Mouse (Mus musculus): Measurements from ENCODE around the gene Psmb4.
"Not testable (repeated sequence)": the region's sequence is repeated elsewhere in the genome, so short reads cannot be mapped to it uniquely, and the experiment has no call there.

Gene Psmb4

DNA sequence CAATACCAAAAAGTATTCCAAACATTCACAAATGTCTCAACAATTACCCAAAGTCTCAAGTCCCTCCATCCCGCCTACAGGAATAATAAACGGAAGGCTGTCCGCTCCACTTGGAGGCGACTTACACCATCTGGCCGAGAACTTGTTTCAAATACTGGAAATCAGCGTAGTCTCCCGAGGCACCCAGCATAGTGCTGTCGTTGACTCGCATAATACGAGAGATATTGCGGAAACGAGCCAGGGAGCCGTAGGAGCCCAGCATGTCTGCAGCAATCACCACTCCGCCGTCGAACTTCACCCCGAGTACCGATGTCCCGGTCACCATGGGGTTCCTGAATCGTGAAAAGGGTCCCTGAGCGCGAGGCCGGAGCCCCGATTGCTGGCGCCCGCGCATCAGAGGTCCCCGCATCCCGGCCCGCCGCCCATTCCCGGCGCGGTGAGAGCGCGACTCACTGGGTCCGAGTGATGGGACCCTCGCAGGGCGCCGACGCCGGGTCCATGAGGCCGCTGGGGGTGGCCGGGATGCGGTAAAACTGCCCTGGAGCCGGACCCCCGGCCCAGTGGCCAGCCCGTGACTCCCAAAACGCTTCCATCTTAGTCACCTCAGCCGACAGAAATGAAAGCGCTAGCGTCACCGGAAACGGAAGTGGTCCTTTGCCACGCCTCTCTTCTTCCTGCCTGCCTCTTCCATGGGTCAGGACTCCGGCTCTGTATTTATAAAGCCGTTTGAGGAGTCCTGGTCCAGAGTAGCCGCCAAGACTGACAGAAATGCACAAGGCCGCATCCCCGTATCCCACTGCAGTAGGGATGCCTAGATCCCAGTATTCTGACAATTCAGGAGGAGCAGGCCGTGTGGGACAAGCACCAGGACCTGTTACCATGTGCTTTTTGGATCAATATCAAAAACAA, at the start of gene Psmb4:
TSS of gene Psmb4 (minus strand) at position 646 of the 909 bp plus-strand sequence.
- peak; percentile 93 for DNase-seq

DNA sequence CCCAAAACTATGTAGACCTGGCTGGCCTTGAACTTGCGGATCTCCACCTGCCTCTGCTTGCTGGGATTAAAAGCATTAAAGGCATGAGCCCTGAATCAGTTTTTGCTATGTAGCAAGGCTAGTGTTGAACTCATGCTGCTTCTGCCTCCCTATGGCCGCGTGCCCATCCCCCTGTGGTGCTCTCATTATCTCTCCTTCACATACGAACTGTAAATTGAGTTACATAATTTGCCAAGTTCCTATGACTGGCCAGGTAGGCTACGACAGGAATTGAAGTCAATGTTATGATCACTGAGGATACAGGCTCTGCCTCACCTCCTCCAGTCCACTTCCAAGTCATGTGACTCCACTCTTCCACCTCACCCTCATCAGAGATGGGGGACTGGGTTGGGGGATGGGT, 49.4 kb upstream of the Psmb4 start:
- DNase-seq, result not testable (repeated sequence)

DNA sequence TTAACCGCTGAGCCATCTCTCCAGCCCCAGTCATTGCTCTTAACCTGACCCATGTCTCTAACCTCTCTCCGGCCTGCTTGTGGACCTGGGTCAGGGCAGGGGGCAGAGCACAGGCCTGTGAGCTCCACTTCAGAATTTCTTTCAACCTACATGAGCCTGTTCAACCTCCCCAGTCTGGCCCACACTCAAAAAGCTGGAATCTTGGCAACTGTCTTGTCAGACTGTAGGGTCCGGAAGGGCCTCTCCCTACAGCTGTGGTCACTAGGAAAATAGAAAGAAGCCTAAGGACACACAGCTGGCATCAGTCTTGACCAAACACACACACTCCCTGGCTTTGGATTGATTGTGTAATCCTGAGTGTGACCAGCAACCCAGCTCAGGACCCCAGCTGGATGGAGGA, 48.6 kb upstream of the Psmb4 start:
- not testable (repeated sequence) for DNase-seq

DNA sequence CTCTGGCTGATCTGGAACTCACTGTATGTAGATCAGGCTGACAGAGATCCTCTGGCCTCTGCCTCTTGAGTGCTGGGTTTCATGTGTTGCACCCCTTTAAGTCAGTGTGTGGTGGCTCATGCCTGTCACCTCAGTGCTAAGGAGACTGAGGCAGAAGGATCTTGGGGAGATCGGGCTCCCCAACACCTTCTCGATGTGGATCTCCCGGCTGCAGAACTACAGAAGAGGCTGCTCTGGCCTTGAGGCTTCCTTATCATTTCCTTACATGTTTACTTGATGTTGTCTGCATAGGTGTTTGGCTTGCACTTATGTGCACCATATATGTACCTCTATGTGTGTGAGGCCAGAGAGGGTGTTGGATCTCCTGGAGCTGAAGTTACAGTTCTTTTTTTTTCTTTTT, 47.8 kb upstream of the Psmb4 start:
- not testable (repeated sequence) for DNase-seq

DNA sequence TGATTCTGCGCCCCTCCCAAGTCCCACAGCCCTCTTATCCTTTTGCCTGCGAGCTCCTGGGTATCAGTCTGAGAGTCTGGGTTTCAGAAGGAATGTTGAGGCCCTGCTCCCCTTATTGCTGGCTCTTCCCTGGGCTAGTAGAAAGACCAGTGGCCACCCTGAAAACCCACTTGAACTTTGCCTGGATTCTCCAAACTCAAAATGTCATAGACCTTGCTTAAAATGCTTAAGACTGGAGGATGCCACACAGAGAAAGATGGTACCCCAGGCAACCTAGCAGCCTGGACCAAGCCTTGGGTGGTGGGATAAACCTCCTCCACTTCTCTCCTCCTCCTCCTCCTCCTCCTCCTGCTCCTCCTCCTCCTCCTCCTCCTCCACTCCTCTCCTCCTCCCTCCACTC, 46.8 kb upstream of the Psmb4 start:
- not testable (repeated sequence) for DNase-seq

DNA sequence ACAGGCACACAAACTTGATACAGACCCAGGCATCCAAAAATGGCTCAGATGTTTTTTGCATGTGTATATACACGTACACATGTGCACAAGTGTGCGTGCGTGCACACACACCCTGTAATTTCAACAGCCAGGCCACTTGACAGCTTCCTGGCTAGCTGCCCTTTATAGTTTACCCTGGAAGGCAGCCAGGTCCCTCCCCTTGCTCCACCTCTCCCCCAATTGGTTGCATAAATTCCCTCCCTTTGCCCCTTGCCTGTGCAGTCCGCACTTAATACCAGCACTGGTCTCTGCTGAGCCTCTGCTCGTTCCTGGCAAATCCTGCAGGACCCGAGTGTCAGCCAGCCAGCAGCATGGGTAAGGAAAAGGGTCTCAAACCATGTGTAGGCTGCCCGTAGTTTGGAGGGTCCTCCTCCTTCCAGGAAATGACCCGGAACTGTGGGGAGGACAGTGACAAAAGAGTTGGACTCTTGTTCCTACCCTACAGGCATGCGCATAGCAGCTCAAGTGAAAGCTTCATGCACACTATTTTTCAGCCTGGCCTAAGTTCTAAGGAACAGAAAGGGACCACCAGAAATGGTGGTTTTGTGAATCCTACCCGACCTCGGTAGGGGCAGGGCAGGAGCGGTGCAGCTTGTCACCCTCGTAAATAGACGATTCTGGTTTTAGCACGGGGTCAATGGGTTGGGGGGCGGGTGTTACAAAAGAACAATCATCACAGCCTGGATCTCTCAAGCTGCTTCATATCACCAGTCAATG, 46.2 kb upstream of the Psmb4 start, which contains the start of gene Selenbp1:
TSS of gene Selenbp1 (plus strand) at position 248 of the 756 bp plus-strand sequence.
- peak; percentile 62 for DNase-seq

DNA sequence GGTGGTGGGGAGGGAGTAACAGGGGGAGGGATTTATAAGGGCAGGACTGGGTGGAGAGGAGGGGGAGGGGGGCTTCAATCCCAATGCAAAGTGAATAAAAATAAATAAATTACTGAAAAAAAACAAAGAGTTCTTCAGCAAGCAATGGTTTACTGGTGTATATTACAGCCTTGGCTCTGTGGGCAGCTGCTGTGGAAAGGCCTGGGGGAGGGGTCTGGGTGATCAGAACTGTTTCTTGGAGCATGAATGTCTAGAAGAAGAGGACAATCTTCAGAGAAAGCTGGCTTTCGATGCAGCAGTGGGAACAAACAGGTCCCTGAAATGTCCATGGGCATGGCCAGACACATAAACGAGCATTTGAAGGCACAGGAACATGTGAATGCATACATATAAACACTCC, 45.5 kb upstream of the Psmb4 start:
- not testable (repeated sequence) for DNase-seq

DNA sequence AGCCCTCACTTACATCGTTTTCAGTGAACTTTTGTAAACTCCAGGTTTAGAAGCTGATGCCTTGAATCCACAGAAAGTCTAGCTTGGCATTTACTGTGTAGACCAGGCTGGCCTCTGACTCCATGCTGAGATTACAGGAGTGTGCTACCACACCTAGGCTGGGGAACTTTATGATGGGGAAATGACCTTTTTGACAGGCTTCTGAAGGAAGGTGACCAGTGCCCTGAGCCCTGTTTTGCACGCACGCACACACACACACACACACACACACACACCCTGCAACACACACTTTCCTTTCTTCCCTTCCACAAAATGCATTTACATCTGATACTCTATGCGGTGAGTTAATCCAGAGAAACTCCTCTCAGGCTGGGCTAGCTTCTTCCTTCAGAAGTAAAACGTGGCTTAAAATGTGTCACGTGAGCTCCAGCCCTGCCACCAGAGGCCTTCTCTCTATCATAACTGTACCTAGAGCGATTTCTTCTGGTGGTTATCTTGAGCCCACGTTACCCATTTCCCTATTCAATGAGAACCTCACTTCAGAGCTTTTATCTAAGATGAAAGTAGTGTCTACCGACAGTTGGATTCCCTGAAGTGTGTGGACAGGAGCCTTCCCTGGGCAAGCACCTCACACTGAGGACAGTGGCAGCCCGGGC, 44.8 kb upstream of the Psmb4 start:
- not testable (repeated sequence) for DNase-seq

DNA sequence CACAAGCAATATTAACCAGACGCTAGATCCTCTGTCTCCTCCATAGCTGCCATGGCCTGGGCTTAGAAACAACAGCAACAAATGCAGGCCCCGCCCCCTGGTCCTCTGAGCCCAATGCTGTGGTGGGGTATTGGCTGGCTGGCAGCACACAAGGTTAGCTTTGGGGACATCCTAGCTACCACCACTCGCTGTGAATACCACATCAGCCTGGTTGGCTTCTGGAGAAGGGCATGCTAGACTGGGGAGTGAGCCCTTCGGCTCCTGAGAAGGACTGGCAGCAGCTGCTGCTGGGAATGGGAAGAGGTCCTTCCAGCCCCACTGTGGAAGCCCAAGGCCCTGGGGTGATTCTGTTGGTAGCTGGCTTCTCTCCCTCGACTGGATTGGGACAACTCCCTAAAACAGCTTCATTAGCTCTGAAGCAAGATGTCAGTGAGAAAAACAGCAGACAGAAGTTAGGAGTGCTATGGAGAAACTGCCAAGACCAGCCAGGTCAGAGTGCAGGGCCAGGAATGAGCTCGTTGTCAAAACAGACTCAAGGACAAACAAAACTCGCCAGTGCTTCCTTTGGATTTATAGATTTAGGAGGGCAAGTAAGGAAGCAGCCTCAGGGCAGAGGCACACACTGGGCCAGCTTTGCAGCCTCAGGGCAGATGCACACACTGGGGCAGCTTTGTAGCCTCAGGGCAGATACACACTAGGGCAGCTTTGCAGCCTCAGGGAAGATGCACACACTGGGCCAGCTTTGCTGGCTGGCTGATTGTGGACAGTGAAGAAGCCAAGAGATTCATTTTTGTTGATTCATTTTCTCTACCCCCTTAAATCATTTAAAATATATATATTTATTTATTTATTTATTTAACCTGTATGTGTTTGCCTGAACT, 43.9 kb upstream of the Psmb4 start:
- DNase-seq, result not testable (repeated sequence)

DNA sequence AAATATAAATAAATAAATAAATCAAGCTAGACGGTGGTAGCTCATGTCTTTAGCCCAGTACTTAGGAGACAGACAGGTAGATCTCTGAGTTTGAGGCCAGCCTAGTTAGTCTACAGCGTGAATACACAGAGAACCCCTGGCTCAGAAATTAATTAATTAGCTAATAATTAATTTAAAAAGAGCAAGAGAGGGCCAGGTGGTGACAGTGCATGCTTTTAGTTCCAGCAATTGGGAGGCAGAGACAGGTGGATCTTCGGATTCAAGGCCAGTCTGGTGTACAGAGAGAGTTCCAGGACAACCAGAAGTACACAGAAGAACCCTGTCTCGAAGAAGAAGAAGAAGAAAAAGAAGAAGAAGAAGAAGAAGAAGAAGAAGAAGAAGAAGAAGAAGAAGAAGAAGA, 42.2 kb upstream of the Psmb4 start:
- DNase-seq, result not testable (repeated sequence)

DNA sequence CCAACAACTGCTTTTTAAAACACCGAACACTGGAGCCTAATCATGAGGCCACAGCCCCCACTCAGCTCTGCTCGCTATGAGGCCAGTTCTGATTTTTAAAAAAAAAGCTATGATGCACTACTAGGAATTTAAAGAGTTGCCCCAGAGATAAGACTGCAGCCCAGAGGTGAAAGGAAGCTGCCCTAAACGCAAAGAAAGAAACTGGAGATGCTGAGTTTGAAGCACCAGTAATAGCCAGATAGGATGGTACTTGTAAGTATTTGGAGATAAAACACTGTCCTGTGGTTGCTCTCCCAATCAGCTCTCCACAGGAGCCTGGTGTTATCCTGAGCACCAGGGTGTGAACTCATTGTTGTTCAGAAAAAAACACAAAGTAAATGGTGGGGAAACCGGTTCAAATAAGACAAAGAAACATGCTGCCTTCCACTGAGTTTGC, 39.6 kb upstream of the Psmb4 start:
- DNase-seq, result not testable (repeated sequence)

DNA sequence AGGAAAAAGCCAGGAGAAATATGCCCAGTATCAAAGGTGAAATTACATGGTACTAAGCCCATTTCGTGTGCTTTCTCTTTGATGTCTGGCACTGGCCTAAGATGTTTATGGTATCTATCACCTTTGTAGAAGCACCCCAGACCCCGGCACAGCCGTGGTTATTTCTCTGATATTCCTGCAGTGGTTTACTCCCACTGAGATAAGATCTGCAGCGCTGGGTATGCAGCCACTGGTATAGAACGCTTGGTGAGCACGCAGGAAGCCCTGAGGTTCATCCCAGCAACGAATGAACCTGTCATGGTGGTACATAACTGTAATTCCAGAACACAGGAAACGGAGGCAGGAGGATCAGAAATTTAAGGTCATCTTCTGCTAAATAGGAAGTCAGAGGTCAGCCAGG, 37.9 kb upstream of the Psmb4 start:
- no peak for DNase-seq

DNA sequence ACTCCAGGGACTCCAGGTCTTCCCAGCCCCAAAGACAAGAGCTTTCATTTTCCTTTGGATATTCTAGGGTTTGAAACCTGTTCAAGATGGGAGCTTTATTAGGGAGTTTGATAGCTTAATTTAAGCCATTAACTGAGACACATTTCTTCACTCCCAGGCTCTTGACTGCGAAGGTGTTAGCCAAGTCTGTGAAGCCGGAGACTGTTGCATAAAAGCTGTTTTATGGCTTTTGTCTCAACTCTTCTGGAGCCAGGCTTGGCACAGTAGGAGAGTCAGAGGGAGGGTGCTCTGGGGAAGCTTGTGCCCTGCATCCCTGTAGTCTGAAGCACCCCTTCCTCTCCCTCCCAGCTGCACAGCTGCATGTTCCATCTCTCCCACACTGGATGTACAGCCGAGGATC, 35.6 kb upstream of the Psmb4 start:
- DNase-seq, result no peak

DNA sequence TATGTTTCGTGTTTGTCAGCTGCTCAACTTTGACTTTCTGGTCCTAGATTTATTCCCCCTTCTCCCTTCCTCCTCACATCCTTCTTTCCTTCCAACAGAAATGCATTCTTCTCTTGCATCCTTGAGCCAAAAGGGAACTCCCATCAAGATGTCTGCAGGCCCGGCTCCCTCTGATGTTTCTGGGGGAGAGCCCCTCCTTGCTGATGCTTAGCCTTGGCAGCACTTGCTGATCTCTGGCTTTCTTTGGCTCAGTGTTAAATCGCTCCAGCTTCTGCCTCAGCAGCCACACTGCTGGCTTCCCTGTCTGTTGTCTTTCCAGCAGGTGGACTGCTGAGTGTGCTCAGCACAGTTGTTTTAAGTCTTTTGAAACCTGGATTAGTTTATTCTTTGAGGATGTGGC, 34.3 kb upstream of the Psmb4 start:
- no peak for DNase-seq

DNA sequence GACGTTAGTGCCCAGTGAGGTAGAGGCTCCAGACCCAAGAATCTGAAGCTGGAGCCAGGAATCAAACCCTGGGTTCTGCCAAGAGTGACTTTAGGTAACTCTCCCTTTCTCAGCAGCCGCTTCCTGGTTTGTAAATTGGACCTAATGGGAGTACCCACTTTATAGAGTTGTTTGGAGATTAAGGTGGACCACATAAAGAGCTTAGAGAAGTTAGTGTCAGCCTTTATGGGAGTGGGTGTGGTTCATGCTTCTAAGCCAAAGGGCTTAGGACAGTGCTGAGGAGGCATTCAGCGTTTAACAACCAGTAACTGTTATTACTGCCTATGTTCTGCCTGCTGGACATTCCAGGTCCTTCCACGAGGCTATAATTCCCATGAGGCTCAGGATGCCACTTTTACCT, 32.1 kb upstream of the Psmb4 start:
- no peak for DNase-seq

DNA sequence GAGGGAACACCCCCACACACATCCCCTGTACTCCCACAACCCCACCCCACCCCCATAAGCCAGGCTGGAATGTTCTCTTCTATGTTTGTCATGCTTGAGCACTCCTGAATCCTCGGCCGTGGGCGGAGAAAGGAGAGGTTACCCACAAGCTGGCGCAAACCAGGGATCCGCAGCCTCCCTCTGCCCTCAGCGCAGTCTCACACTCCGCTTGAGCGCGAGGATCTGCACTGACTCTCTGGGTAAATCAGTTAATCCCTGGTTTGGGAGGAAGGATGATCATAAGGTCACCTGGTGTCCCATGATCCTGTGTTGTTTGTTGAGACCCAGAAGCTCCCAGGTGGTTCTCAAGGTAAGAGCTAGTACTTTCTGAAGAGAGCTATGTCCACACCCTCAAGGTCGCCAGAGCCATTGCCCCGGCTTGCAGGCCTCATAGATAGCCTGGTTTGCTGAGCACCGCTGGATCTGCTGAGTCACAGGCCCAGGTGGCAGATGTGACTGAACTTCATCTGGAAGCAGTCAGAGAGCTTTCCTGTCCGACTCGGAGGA, 31.1 kb upstream of the Psmb4 start:
- DNase-seq, result peak; percentile 23

DNA sequence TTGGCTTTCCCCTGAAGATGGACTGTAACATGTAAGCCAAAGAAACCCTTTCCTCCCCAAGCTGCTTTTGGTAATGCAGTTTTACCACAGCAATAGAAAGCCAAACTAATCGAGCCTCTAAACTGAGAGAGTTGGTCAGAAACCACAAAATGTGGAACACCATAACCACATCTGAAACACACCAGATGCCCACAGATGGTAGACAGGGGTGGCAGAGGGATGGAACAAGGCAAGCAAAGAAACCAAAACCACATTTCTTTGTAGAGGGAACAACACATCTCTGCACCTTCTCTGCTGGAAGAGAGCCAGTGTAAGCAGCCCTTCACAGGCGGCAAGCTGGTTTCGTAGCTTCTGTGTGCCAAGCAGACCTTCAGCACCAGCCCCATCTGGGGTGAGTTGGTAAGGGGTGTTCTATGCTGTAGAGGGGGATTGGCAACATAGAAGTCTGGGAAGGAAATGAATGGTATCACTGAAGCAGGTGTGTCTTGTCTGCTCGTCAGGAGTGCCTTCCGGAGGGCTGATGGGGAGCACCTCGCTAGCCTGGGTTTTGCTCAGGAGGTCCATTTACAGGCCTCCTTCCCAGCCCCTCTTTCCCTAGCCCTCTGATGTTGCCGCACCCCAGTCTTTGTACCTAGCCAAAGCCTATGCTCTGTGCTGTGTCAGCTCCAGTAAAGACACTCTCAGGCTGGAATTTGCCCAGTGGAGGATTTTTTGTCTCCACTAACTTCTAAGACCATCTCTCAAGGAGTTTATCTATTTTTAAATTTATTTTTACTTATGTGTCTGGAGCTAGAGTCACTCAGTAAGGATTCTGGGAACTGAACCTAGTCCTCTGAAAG, 29.4 kb upstream of the Psmb4 start:
- DNase-seq, result no peak

DNA sequence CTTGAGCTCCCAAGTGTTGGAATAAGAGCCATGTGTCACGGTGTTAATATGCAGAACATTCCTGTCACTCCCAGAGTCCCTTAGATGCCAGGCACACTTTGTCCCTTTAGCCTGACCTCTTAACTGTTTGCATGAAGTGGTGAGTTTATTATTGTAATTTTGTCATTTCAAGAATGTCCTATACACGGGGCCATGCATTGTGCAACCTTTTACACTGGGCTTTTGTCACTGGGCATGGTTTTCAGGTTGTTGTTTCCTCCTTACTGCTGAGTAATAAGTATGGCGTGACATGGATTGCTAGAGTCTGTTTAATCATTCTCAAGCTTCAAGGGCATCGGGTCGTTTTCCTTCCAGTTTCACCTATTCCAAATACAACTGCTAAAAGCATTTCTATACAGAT, 27.0 kb upstream of the Psmb4 start:
- no peak for DNase-seq

DNA sequence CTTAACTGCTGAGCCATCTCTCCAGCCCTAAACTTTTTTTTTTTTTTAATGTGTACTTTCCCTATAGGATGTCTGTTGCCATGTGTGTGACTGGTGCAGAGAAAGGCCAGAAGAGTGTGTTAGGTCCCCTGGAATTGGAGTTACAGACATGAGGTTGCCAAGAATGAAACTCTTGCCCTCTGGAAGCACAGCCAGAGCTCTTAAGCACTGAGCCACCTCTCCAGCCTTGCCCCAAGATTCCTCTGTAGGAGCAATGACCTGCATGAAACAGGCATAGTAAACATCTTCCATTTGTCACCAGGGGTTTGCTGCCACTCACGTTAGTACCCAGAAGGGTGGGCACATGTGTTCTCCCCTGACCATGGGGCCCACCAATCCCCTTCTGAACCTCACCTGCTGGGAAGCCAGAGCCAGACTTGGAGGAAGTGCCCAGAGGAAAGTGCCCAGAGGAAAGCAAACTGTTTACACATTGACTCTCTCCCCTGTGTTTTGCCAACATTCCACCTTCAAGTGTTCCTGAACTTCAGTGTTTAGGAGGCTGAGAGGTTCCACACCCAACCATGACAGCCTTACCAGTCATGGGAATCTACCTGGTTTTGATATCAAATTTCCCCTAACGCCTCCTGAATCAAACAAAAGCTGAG, 24.4 kb upstream of the Psmb4 start:
- DNase-seq, result no peak

DNA sequence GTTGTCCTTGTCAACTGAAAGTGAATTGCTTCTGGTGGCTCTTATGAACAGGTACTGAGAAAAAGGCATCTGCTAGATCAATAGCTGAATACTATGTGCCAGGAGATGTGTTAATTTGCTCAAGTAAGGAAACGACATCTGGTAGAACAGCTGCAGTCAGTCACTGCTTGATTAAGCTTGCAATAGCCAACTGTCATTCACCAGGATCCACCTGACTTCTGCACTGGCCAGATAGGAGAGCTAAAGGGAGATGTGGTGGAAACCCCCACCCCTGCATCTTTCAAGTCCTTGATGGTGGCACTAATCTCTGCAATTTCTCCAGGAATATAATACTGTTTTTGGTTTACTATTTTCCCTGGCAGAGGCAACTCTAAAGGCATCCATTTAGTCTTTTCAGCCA, 19.7 kb upstream of the Psmb4 start:
- DNase-seq, result no peak
